Mouse (Mus musculus) limb, embryonic 15.5 days (tissue): ENCODE measurements around the gene Enpp5. TPM values are rescaled to one million over a fixed set of nuclear protein-coding genes. Genes with fewer than 3 reads are reported as not detected.
A peak's percentile ranks its signal among the peaks of the same experiment; 100 is the strongest.

Experiments
- ATAC-seq: fragments of 200-750 bp; cut with Nextera tagmentation; 2 replicates; pipeline ENCODE4 v1.8.0; 2017; ENCODE audit warnings: low read depth, moderate TSS enrichment; ENCODE audit not compliant: insufficient number of reproducible peaks, low FRiP score, low TSS enrichment
- H3K27ac ChIP-seq: fragments of 300-500 bp; sonication (generic); 2 replicates; pipeline ENCODE4 v1.5.1; 2015; ENCODE audit warnings: moderate library complexity, mild to moderate bottlenecking, inconsistent platforms
- H3K27me3 ChIP-seq: fragments of 300-500 bp; sonication (generic); 2 replicates; pipeline ENCODE4 v1.6.1; 2015; ENCODE audit warnings: inconsistent platforms
- H3K36me3 ChIP-seq: fragments of 300-500 bp; sonication (generic); 2 replicates; pipeline ENCODE4 v1.6.1; 2015; ENCODE audit warnings: inconsistent platforms
- H3K4me1 ChIP-seq: fragments of 300-500 bp; sonication (generic); 2 replicates; pipeline ENCODE4 v1.6.1; 2015; ENCODE audit warnings: inconsistent platforms
- H3K4me2 ChIP-seq: fragments of 300-500 bp; sonication (generic); 2 replicates; pipeline ENCODE4 v1.6.1; 2015; ENCODE audit warnings: mild to moderate bottlenecking, inconsistent platforms
- H3K4me3 ChIP-seq: fragments of 300-500 bp; sonication (generic); 2 replicates; pipeline ENCODE4 v1.5.1; 2015; ENCODE audit warnings: mild to moderate bottlenecking, inconsistent platforms
- H3K9ac ChIP-seq: fragments of 300-500 bp; sonication (generic); 2 replicates; pipeline ENCODE4 v1.6.1; 2015; ENCODE audit warnings: inconsistent platforms
- H3K9me3 ChIP-seq: fragments of 300-500 bp; sonication (generic); 2 replicates; pipeline ENCODE4 v1.6.1; 2016; ENCODE audit warnings: inconsistent platforms
- WGBS: fragments of 180-500 bp; shearing (Covaris S2); methylation state at CpG from one replicate; pipeline ENCODE4 v1.1.7; 2015; 5-methylcytosine and 5-hydroxymethylcytosine counted together
- polyA plus RNA-seq: library from polyadenylated mRNA; unstranded; fragments of >200 nt; fragmentation: Nextera tagmentation; extraction: Ambion mirVana; gene quantifications from 2 replicates; pipeline ENCODE4 v1.2.1, GENCODE M21; 2015

The Enpp5 gene
- polyA plus RNA-seq, 1 experiment from 2014 or later: 18.3 TPM

DNA sequence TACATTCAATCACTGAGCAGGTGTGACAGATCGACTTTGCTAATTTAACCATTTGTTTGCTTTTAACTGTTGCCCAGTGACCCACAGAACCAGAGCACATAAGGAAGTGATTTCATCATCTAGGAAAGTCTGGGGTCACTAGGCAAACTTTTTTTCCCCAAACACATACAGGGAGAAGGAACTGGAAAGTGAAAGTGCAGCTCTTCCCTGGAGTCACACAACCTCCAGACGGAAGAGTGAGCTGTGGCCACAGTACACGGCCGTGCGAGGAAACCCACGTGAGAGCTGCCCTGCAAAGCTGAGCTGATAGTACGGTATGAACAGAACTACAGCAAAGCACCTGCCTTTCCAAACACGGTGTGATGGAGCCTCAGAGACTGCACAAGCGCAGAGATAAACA is 22.3 kb downstream of the Enpp5 start:
- no peak overlapping the region for H3K9ac ChIP-seq
- H3K36me3 ChIP-seq: no peaks in the 10 kb centered on the region
- no peak overlapping the region for H3K4me2 ChIP-seq
- H3K4me1 ChIP-seq: peaks cover 7% of the 10 kb centered on the region
- no peaks in the 10 kb centered on the region for H3K9me3 ChIP-seq
- H3K4me3 ChIP-seq: no peak overlapping the region
- no peaks in the 10 kb centered on the region for H3K27me3 ChIP-seq
- no peak overlapping the region for H3K27ac ChIP-seq
- WGBS: 65% methylated on average over 9 of the region's 9 CpGs
- no peak for ATAC-seq

- no peak overlapping the region for H3K4me2 ChIP-seq
- WGBS: 91% methylated on average over 10 of the region's 10 CpGs
- peaks cover 7% of the 10 kb centered on the region for H3K4me1 ChIP-seq
- H3K4me3 ChIP-seq: no peak overlapping the region
- H3K27me3 ChIP-seq: no peaks in the 10 kb centered on the region
- H3K9ac ChIP-seq: no peak overlapping the region
- no peak overlapping the region for H3K27ac ChIP-seq
- ATAC-seq: no peak
- H3K9me3 ChIP-seq: no peaks in the 10 kb centered on the region
- no peaks in the 10 kb centered on the region for H3K36me3 ChIP-seq
These were observed 23.3 kb downstream of the Enpp5 start for GRCm38 (mm10) chr17:44101961-44102360.

- under 1% methylated on average over 68 of the region's 76 CpGs for WGBS
- peak; percentile 91 for ATAC-seq
These were observed 26.9 kb downstream of the Enpp5 start, which contains the start of gene Enpp4 for GRCm38 (mm10) chr17:44105287-44106138. Gene Enpp4 (minus strand): TSS chr17:44105809.

GRCm38 (mm10) chr17:44108331-44108730 is 29.7 kb downstream of the Enpp5 start:
- no peaks in the 10 kb centered on the region for H3K9me3 ChIP-seq
- ATAC-seq: no peak
- H3K27me3 ChIP-seq: no peaks in the 10 kb centered on the region
- no peak overlapping the region for H3K4me2 ChIP-seq
- no peak overlapping the region for H3K27ac ChIP-seq
- H3K9ac ChIP-seq: no peak overlapping the region
- H3K4me3 ChIP-seq: no peak overlapping the region
- H3K4me1 ChIP-seq: peaks cover 7% of the 10 kb centered on the region
- H3K36me3 ChIP-seq: no peaks in the 10 kb centered on the region
- WGBS: 70% methylated on average over 3 of the region's 3 CpGs

More at GRCm38 (mm10) chr17:44105287-44106138, 26.9 kb downstream of the Enpp5 start, which contains the start of gene Enpp4:
- Histone ChIP-seq H3K27me3 (no peaks in the 10 kb centered on the region), H3K4me2 (peak within 1 kb of the TSS; percentile 92), H3K27ac (no peak within 1 kb of the TSS), H3K4me3 (peak within 1 kb of the TSS; percentile 69), H3K9me3 (no peaks in the 10 kb centered on the region), H3K4me1 (peaks cover 7% of the 10 kb centered on the region), H3K9ac (peak within 1 kb of the TSS; percentile 60), H3K36me3 (no peaks in the 10 kb centered on the region)

- no peaks in the 10 kb centered on the region for H3K9me3 ChIP-seq
- H3K4me3 ChIP-seq: no peak overlapping the region
- 71% methylated on average over 2 of the region's 2 CpGs for WGBS
These were observed 38.0 kb downstream of the Enpp5 start for GRCm38 (mm10) chr17:44116584-44116983.

GRCm38 (mm10) chr17:44117721-44118120 is 39.1 kb downstream of the Enpp5 start:
- Histone ChIP-seq H3K36me3 (no peaks in the 10 kb centered on the region), H3K27ac (no peak overlapping the region), H3K27me3 (no peaks in the 10 kb centered on the region), H3K9ac (no peak overlapping the region), H3K4me3 (no peak overlapping the region), H3K4me1 (peaks cover 4% of the 10 kb centered on the region; the same call in 1 of the 2 replicates), H3K4me2 (no peak overlapping the region), H3K9me3 (no peaks in the 10 kb centered on the region)
- WGBS: 59% methylated on average over 2 of the region's 2 CpGs
- no peak for ATAC-seq

More at GRCm38 (mm10) chr17:44116584-44116983, 38.0 kb downstream of the Enpp5 start:
- Histone ChIP-seq H3K4me1 (peaks cover under 1% of the 10 kb centered on the region; the same call in 1 of the 2 replicates), H3K36me3 (no peaks in the 10 kb centered on the region), H3K27me3 (no peaks in the 10 kb centered on the region), H3K4me2 (no peak overlapping the region), H3K9ac (no peak overlapping the region), H3K27ac (no peak overlapping the region)
- ATAC-seq: no peak

DNA sequence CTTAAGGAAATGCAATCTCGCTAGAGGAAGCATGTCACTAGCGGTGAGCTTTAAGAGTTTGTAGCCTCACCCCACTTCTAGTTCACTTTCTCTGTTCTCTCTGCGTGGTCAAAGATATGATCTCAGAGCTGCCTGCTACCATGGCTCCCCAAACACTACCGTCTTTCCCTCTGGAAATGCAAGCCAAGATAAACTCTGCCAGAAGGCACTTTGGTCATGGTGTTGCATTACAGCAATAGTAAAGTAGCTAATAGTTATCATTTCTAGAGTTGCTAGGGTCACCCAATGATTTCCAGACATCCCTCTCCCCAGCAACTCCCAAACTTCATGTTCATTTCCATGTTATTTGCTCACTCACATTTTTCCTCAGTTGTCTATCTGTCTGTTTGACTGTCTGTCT is 39.6 kb downstream of the Enpp5 start:
- Histone ChIP-seq H3K4me1 (peaks cover 4% of the 10 kb centered on the region; the same call in 1 of the 2 replicates), H3K36me3 (no peaks in the 10 kb centered on the region), H3K9me3 (no peaks in the 10 kb centered on the region), H3K4me2 (no peak overlapping the region), H3K9ac (no peak overlapping the region), H3K27me3 (no peaks in the 10 kb centered on the region), H3K27ac (no peak overlapping the region), H3K4me3 (no peak overlapping the region)
- ATAC-seq: no peak
- 69% methylated on average over 4 of the region's 4 CpGs for WGBS

- 34% methylated on average over 12 of the region's 12 CpGs for WGBS
- no peaks in the 10 kb centered on the region for H3K9me3 ChIP-seq
- no peak overlapping the region for H3K27ac ChIP-seq
- peaks cover 4% of the 10 kb centered on the region; the same call in 1 of the 2 replicates for H3K4me1 ChIP-seq
- H3K36me3 ChIP-seq: no peaks in the 10 kb centered on the region
- no peak overlapping the region for H3K4me3 ChIP-seq
- no peak overlapping the region for H3K4me2 ChIP-seq
- no peak overlapping the region for H3K9ac ChIP-seq
- no peak for ATAC-seq
- H3K27me3 ChIP-seq: no peaks in the 10 kb centered on the region
These were observed 42.9 kb downstream of the Enpp5 start for GRCm38 (mm10) chr17:44121366-44122100.

GRCm38 (mm10) chr17:44129092-44129750 is 50.6 kb downstream of the Enpp5 start:
- Histone ChIP-seq H3K4me2 (no peak overlapping the region), H3K36me3 (no peaks in the 10 kb centered on the region), H3K27me3 (peaks cover 5% of the 10 kb centered on the region; the same call in 1 of the 2 replicates), H3K4me3 (no peak overlapping the region), H3K9ac (no peak overlapping the region), H3K27ac (no peak overlapping the region), H3K4me1 (no peaks in the 10 kb centered on the region), H3K9me3 (no peaks in the 10 kb centered on the region)
- WGBS: 83% methylated on average over 13 of the region's 13 CpGs
- no peak for ATAC-seq

- Histone ChIP-seq H3K9me3 (no peaks in the 10 kb centered on the region), H3K27me3 (peaks cover 10% of the 10 kb centered on the region; the same call in 1 of the 2 replicates), H3K4me1 (no peaks in the 10 kb centered on the region), H3K4me3 (no peak overlapping the region), H3K36me3 (no peaks in the 10 kb centered on the region), H3K4me2 (no peak overlapping the region), H3K27ac (no peak overlapping the region), H3K9ac (no peak overlapping the region)
- 8% methylated on average over 7 of the region's 7 CpGs for WGBS
- no peak for ATAC-seq
These were observed 51.8 kb downstream of the Enpp5 start for GRCm38 (mm10) chr17:44130429-44130828.

DNA sequence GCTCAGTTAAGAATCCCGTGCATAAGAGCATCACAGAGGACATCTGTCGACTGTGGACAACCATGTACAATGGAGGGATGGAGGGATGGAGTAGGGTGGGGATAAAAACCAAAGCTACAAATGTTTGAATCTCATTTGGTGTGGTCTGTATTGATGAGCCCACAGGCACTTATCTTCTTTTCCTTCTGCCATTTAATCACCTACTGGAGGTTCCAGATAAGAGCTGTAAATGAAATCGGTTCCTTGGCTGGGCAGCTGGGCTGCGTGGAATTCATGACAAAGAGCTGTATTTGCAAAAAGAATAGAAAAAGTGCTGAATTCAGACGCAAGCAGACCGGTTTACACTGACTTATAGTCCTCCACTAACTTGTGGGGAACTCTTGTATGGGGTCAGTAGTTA is 55.5 kb downstream of the Enpp5 start:
- H3K4me3 ChIP-seq: no peak overlapping the region
- H3K9ac ChIP-seq: no peak overlapping the region
- no peaks in the 10 kb centered on the region for H3K4me1 ChIP-seq
- peaks cover 10% of the 10 kb centered on the region; the same call in 1 of the 2 replicates for H3K27me3 ChIP-seq
- no peak overlapping the region for H3K27ac ChIP-seq
- H3K9me3 ChIP-seq: no peaks in the 10 kb centered on the region
- no peaks in the 10 kb centered on the region for H3K36me3 ChIP-seq
- 73% methylated on average over 6 of the region's 6 CpGs for WGBS
- ATAC-seq: no peak
- no peak overlapping the region for H3K4me2 ChIP-seq
